In the genomic region with DNA sequence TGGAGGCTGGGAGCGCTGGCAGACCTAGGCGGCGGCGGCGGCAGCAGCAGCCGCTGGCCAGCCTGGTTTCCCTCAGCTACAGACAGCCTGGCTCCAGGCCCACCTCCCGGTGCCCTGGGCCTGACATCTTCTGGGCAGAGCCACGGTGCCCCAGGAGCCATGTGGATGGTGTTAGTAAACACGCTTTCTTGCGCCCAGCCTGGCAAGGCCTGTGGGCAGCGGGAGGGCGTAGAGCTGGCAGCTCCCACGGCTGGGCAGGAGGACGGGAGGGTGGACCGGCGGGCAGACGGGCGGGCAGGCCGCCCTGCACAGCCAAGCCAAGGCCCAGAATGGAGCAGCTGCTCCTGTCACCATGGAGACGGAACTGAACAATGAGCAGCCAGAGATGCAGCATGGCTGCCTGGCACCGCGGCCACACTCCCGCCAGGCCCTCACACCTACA, we compare ENCODE assay signal across 9 mouse cellular contexts. TPM values are rescaled to one million over a fixed set of nuclear protein-coding genes. Genes with fewer than 3 reads are reported as not detected.
A peak's percentile ranks its signal among the peaks of the same experiment; 100 is the strongest.
DNase-seq lines count a peak whose midpoint lies in the region; ATAC-seq lines count a peak whose summit lies in the region.
"Had no signal": no experiment of that assay in that cellular context is flagged by ENCODE, and none has a peak within 500 bp of the region (broad histone marks: within the 10 kb centered on the region; RNA-seq: fewer than 3 reads in every experiment).

No protein-coding gene starts in this region.

- peak overlapping the region; percentile 92 for H3K27ac ChIP-seq in hindbrain, embryonic 13.5 days

- no peaks in the 10 kb centered on the region for H3K36me3 ChIP-seq in hindbrain, embryonic 13.5 days

- no peaks in the 10 kb centered on the region for H3K27me3 ChIP-seq in hindbrain, embryonic 13.5 days
- H3K27me3 ChIP-seq: CH12.LX had no signal

- peak overlapping the region; percentile 46 for H3K4me2 ChIP-seq in hindbrain, embryonic 13.5 days

- peak overlapping the region; percentile 15; the same call in 1 of the 2 replicates for H3K4me3 ChIP-seq in hindbrain, embryonic 13.5 days

- peaks cover 37% of the 10 kb centered on the region for H3K4me1 ChIP-seq in hindbrain, embryonic 13.5 days (replicated peaks)

- H3K9ac ChIP-seq in hindbrain, embryonic 13.5 days: peak overlapping the region; percentile 68

- DNase-seq in MN1 (ENCODE audit: low spot score): peak; percentile 92
- peak; percentile 70 to 94 for DNase-seq in cerebellum, postnatal 4 days (ENCODE audit: low spot score in 2 of 2)
- peak; percentile 87 for DNase-seq in gastrocnemius, adult 18-20 months (ENCODE audit: low spot score)
- DNase-seq in layer of hippocampus, postnatal 14 days (ENCODE audit: low spot score in 2 of 2): peak; percentile 88 to 94
- DNase-seq in lung, postnatal 14 days: peak; percentile 46
- peak; percentile 67 to 80 for DNase-seq in right cerebral cortex, adult 2 months (ENCODE audit: low spot score in 2 of 2)
- no peak for DNase-seq in spleen, postnatal 36 days (ENCODE audit: low spot score in 2 of 2)

- ATAC-seq in hindbrain, embryonic 13.5 days (ENCODE audit: low FRiP score): peak; percentile 96

- no peaks in the 10 kb centered on the region for H3K9me3 ChIP-seq in hindbrain, embryonic 13.5 days

- WGBS in hindbrain, embryonic 13.5 days: 2% methylated on average over 23 of the region's 23 CpGs

RNA-seq across cellular contexts. Expression of a gene that starts 37.2 kb away (rescaled TPM):
- total RNA-seq in gastrocnemius, adult 18-20 months (2021): under 1 TPM; 0.25 to 0.85 TPM
- 58.9 and 63.9 TPM in 2 replicates for polyA plus RNA-seq in hindbrain, embryonic 13.5 days (2015; fragmentation: Nextera tagmentation; extraction: Ambion mirVana)
- 10 to 100 TPM; 19.1 to 21.3 TPM for total RNA-seq in layer of hippocampus, postnatal 14 days (2021)
- total RNA-seq: CH12.LX had no signal

Comparison
In these comparisons a context has a peak if more than half of its experiments do, and no peak if none do; other contexts are left out.
1. DNase-seq: peak in MN1 (single experiment), cerebellum, postnatal 4 days (2 of 2), gastrocnemius, adult 18-20 months (single experiment), layer of hippocampus, postnatal 14 days (2 of 2), lung, postnatal 14 days (single experiment) and right cerebral cortex, adult 2 months (2 of 2); none in spleen, postnatal 36 days (0 of 2).
2. RNA of a gene that starts 37.2 kb away (total RNA-seq): 19.1 to 21.3 TPM in layer of hippocampus, postnatal 14 days; 0.25 to 0.85 TPM in gastrocnemius, adult 18-20 months; every median in the first group is over 10 times any median in the second.